Mouse (Mus musculus): Measurements from ENCODE around the gene Tmem181a. TPM values are rescaled to one million over a fixed set of nuclear protein-coding genes. Genes with fewer than 3 reads are reported as not detected.
"Not testable (repeated sequence)": the region's sequence is repeated elsewhere in the genome, so short reads cannot be mapped to it uniquely, and the experiment has no call there.

Tmem181a gene
- polyA plus RNA-seq, 1 experiment, result 6.7 TPM

- H3K4me1 ChIP-seq (ENCODE audit: control insufficient read depth, insufficient read depth, insufficient read length), result not testable (repeated sequence)
- 93% methylated on average over 12 of the region's 12 CpGs for WGBS
These were observed 49.1 kb downstream of the Tmem181a start for GRCm38 (mm10) chr17:6305656-6306270.

GRCm38 (mm10) chr17:6306503-6306902 is 49.8 kb downstream of the Tmem181a start:
- not testable (repeated sequence) for H3K36me3 ChIP-seq (ENCODE audit: control insufficient read depth, insufficient read depth, low read length); H3K4me3 ChIP-seq (ENCODE audit: extremely low read depth, insufficient read depth, insufficient read length); H3K27ac ChIP-seq (ENCODE audit: insufficient read depth, low read length); H3K27me3 ChIP-seq (ENCODE audit: control insufficient read depth, insufficient read depth, low read length); H3K4me1 ChIP-seq (ENCODE audit: control insufficient read depth, insufficient read depth, insufficient read length); DNase-seq (ENCODE audit: low read depth in 1 of 2, low spot score in 2 of 2)
- 94% methylated on average over 11 of the region's 13 CpGs for WGBS

More at GRCm38 (mm10) chr17:6305656-6306270, 49.1 kb downstream of the Tmem181a start:
- DNase-seq (ENCODE audit: low read depth in 1 of 2, low spot score in 2 of 2); H3K4me3 ChIP-seq (ENCODE audit: extremely low read depth, insufficient read depth, insufficient read length); H3K27me3 ChIP-seq (ENCODE audit: control insufficient read depth, insufficient read depth, low read length); H3K36me3 ChIP-seq (ENCODE audit: control insufficient read depth, insufficient read depth, low read length); H3K27ac ChIP-seq (ENCODE audit: insufficient read depth, low read length): not testable (repeated sequence)

- H3K27ac ChIP-seq (ENCODE audit: insufficient read depth, low read length); H3K4me3 ChIP-seq (ENCODE audit: extremely low read depth, insufficient read depth, insufficient read length); H3K36me3 ChIP-seq (ENCODE audit: control insufficient read depth, insufficient read depth, low read length); H3K4me1 ChIP-seq (ENCODE audit: control insufficient read depth, insufficient read depth, insufficient read length); DNase-seq (ENCODE audit: low read depth in 1 of 2, low spot score in 2 of 2); H3K27me3 ChIP-seq (ENCODE audit: control insufficient read depth, insufficient read depth, low read length): not testable (repeated sequence)
- WGBS, result 95% methylated on average over 7 of the region's 7 CpGs
These were observed 55.1 kb downstream of the Tmem181a start for GRCm38 (mm10) chr17:6311716-6312115.

- 81% methylated on average over 3 of the region's 3 CpGs for WGBS
These were observed 56.1 kb downstream of the Tmem181a start for GRCm38 (mm10) chr17:6312755-6313154.

GRCm38 (mm10) chr17:6314493-6314892 is 57.8 kb downstream of the Tmem181a start:
- not testable (repeated sequence) for H3K27me3 ChIP-seq (ENCODE audit: control insufficient read depth, insufficient read depth, low read length); DNase-seq (ENCODE audit: low read depth in 1 of 2, low spot score in 2 of 2); H3K27ac ChIP-seq (ENCODE audit: insufficient read depth, low read length); H3K36me3 ChIP-seq (ENCODE audit: control insufficient read depth, insufficient read depth, low read length); H3K4me1 ChIP-seq (ENCODE audit: control insufficient read depth, insufficient read depth, insufficient read length); H3K4me3 ChIP-seq (ENCODE audit: extremely low read depth, insufficient read depth, insufficient read length)
- 84% methylated on average over 2 of the region's 3 CpGs for WGBS

More at GRCm38 (mm10) chr17:6312755-6313154, 56.1 kb downstream of the Tmem181a start:
- not testable (repeated sequence) for H3K27ac ChIP-seq (ENCODE audit: insufficient read depth, low read length); H3K27me3 ChIP-seq (ENCODE audit: control insufficient read depth, insufficient read depth, low read length); H3K36me3 ChIP-seq (ENCODE audit: control insufficient read depth, insufficient read depth, low read length); DNase-seq (ENCODE audit: low read depth in 1 of 2, low spot score in 2 of 2); H3K4me1 ChIP-seq (ENCODE audit: control insufficient read depth, insufficient read depth, insufficient read length); H3K4me3 ChIP-seq (ENCODE audit: extremely low read depth, insufficient read depth, insufficient read length)

DNA sequence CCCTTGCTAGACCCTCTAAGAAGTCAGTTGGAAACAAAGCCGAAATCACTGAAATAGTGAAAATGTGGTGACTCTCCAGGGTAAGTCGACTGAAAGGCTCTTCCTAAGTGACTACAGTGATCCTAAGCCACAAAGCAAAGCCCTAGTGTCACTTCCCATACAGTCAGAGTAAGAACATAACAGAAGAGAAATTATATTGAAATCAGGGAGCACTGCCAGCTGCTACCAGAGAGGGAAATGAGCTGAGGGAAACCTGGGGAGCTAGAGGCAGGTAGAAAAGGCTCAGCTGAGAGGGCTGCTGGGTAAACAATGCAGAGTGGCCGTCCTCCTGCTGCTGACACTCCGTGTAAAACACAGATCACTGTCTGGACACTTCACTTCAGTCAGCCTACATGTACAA is 59.0 kb downstream of the Tmem181a start:
- H3K27me3 ChIP-seq (ENCODE audit: control insufficient read depth, insufficient read depth, low read length); H3K36me3 ChIP-seq (ENCODE audit: control insufficient read depth, insufficient read depth, low read length); H3K4me1 ChIP-seq (ENCODE audit: control insufficient read depth, insufficient read depth, insufficient read length); H3K4me3 ChIP-seq (ENCODE audit: extremely low read depth, insufficient read depth, insufficient read length); DNase-seq (ENCODE audit: low read depth in 1 of 2, low spot score in 2 of 2); H3K27ac ChIP-seq (ENCODE audit: insufficient read depth, low read length): not testable (repeated sequence)
- 37% methylated on average over 4 of the region's 4 CpGs for WGBS

DNA sequence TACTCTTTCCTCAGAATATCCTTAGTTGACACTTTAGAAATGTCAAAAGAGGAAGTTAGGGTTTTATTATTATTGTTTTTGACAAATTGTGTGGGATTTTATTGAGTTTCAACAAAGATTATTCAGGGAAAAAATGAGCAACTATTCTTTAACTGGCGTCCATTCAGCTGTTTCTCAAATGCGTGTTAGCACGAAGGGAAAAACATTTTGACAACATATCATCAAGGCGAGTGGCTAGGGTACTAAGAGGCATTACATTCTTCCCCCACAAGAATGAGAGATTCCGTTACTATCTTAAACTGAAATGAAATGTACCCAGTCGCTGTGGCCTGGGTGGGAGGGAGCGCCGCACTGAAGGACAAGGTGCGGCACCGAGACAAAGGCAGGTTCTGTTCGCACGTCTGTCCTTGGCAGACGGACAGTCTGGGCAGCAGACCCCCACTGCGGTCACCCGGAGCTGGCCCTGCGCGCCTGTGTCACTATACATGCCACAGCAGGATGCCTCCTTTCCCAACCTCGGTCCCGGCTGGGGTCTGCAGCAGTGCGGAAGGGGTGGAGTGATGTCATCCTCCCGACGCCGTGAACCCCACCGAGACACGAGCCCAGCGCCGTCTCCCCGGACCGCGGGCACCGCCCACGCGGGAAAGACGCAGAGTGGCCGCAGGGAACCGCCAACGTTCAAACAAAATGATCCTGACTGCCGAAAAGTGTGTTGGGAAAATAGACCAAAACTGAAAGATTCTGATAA is 59.9 kb downstream of the Tmem181a start:
- H3K4me3 ChIP-seq (ENCODE audit: extremely low read depth, insufficient read depth, insufficient read length), result peak overlapping the region; percentile 50; the same call in 1 of the 2 replicates
- not testable (repeated sequence) for H3K27me3 ChIP-seq (ENCODE audit: control insufficient read depth, insufficient read depth, low read length); H3K36me3 ChIP-seq (ENCODE audit: control insufficient read depth, insufficient read depth, low read length); H3K4me1 ChIP-seq (ENCODE audit: control insufficient read depth, insufficient read depth, insufficient read length); H3K27ac ChIP-seq (ENCODE audit: insufficient read depth, low read length)
- peak in 1 of 2 experiments; percentile 41 for DNase-seq (ENCODE audit: low read depth in 1 of 2, low spot score in 2 of 2)
- WGBS, result under 1% methylated on average over 38 of the region's 38 CpGs

- H3K4me3 ChIP-seq (ENCODE audit: extremely low read depth, insufficient read depth, insufficient read length), result peak within 1 kb of the TSS; percentile 52
- 6% methylated on average over 23 of the region's 23 CpGs for WGBS
- DNase-seq (ENCODE audit: low read depth in 1 of 2, low spot score in 2 of 2), result peak; percentile 70 to 98
- H3K4me1 ChIP-seq (ENCODE audit: control insufficient read depth, insufficient read depth, insufficient read length); H3K27ac ChIP-seq (ENCODE audit: insufficient read depth, low read length); H3K27me3 ChIP-seq (ENCODE audit: control insufficient read depth, insufficient read depth, low read length); H3K36me3 ChIP-seq (ENCODE audit: control insufficient read depth, insufficient read depth, low read length): not testable (repeated sequence)
These were observed 60.8 kb downstream of the Tmem181a start, which contains the start of gene Dynlt1a for GRCm38 (mm10) chr17:6317339-6317985. TSS of gene Dynlt1a (minus strand) at chr17:6317500.

DNA sequence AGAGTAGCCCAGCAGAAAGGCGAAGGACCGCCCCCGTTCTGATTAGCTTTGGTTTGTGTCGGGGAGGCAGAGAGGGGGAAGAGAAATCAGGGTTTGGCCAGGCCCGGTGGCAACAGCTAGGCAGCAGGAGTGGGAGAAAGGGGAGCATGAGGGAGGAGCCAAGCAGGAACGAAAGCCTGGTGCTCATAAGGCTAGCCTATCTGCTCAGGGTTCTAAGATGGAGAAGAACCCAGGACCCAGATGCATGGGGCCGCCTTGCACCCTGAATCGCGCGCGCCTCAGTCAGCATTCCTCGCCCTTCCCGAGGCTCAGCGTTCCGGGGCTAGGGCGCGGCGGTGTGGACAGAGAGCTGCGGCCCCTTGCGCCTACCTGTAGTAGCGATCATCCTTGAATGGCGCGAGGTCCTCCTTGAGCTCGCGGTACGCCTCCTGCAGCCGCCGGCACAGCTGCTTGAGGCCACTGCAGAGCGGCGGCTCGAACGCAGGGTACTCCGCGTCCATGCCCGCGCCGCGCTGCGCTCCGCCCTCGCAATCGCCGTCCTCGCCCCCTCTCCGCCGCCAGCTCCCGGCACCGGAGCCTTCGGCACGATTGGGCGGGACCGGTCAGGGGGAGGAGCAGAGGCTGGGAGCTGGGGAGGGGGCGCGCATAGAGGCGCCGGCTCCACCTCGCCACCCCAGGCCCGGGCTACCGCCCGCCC is 64.6 kb downstream of the Tmem181a start:
- H3K4me1 ChIP-seq (ENCODE audit: control insufficient read depth, insufficient read depth, insufficient read length); H3K4me3 ChIP-seq (ENCODE audit: extremely low read depth, insufficient read depth, insufficient read length); DNase-seq (ENCODE audit: low read depth in 1 of 2, low spot score in 2 of 2); H3K36me3 ChIP-seq (ENCODE audit: control insufficient read depth, insufficient read depth, low read length); H3K27ac ChIP-seq (ENCODE audit: insufficient read depth, low read length); H3K27me3 ChIP-seq (ENCODE audit: control insufficient read depth, insufficient read depth, low read length): not testable (repeated sequence)
- WGBS, result 12% methylated on average over 6 of the region's 60 CpGs

- H3K27me3 ChIP-seq (ENCODE audit: control insufficient read depth, insufficient read depth, low read length); H3K4me3 ChIP-seq (ENCODE audit: extremely low read depth, insufficient read depth, insufficient read length); H3K36me3 ChIP-seq (ENCODE audit: control insufficient read depth, insufficient read depth, low read length); H3K4me1 ChIP-seq (ENCODE audit: control insufficient read depth, insufficient read depth, insufficient read length); DNase-seq (ENCODE audit: low read depth in 1 of 2, low spot score in 2 of 2); H3K27ac ChIP-seq (ENCODE audit: insufficient read depth, low read length): not testable (repeated sequence)
- WGBS, result no CpG with 5 or more reads among the region's 10 CpGs
These were observed 65.1 kb downstream of the Tmem181a start for GRCm38 (mm10) chr17:6321778-6322101.

Measured in spleen, adult 2 months (tissue).